Mouse (Mus musculus): ENCODE data around the gene a.
"Not testable (repeated sequence)": the region's sequence is repeated elsewhere in the genome, so short reads cannot be mapped to it uniquely, and the experiment has no call there.

a gene

GRCm38 (mm10) chr2:155016751-155017150 is 225.5 kb downstream of the a start:
- in situ Hi-C loops (cut with MboI; ENCODE audit: low pct_unique_long_range_greater_than_20kb in 1 of 2, low sequenced_read_pairs in 2 of 2, unreplicated experiment in 1 of 2) = not testable (repeated sequence)

DNA sequence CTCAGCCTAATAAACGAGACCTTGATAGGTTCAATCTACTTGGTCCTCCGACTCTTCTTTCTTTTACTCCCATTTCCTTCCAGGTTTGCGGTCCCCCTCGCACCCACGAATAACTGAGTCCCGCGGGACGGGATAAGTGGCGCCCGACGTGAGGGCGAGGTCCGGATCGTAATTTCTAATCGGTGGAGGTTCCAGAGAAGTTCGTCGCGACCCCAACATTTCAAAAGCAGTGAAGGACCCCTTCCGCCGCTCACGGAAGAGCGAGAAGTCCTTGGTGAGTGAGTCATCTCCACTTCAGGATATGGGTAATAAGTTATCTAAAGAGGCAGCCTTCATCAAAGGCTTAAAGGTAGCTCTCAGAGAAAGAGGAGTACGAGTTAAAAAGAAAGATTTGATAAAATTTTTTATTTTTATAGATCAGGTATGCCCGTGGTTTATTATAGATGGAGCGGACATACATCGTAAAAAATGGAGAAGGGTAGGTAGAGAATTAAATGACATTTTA is 227.1 kb downstream of the a start, which contains the start of gene Gm14226:
Gene Gm14226, plus strand, starts transcription at position 16 of the 505 bp plus-strand sequence.
- in situ Hi-C loops (cut with MboI; ENCODE audit: low pct_unique_long_range_greater_than_20kb in 1 of 2, low sequenced_read_pairs in 2 of 2, unreplicated experiment in 1 of 2) = not testable (repeated sequence)

DNA sequence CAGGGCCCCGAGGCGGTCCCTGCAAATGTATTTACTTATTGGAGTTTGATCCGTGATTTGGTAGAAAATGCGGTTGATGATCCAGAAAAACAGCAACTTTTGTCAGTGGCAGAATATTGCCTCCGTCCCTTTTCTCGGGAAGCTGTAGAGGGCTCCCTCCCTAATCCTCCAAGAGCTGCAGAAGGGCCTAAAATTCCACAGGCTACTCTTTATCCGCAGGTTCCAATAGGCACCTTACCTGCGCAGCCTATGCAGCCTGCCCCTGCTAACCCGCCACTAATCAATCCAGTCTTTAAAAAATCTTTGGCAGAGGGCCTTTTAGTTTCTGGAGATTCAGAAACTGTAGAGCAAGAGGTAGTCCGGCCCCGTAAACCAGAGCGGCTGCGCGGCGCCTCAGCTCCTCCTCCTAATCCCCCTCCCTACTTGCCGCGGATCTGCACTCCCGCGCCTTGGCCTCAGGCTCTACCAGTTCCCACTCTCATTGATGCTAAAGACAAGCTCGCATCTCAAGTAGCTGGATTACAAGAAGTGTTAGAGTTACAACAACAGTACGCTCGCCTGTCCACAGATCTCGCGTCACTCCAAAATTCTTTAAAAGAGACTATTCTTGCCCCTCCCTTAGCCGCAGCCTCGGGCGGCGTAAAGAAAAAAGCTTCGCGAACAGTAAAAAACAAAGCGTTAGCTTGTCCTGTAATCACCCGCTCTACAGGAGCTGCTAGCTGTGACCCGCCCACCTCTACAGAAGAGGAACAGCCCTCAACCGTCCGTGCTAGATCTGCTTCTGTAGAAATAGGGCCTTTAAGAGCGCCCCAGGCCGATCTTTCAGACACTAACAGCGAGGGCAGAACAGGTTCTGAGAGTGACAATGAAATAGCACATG is 227.8 kb downstream of the a start:
- in situ Hi-C loops (cut with MboI; ENCODE audit: low pct_unique_long_range_greater_than_20kb in 1 of 2, low sequenced_read_pairs in 2 of 2, unreplicated experiment in 1 of 2) = no loop called here

DNA sequence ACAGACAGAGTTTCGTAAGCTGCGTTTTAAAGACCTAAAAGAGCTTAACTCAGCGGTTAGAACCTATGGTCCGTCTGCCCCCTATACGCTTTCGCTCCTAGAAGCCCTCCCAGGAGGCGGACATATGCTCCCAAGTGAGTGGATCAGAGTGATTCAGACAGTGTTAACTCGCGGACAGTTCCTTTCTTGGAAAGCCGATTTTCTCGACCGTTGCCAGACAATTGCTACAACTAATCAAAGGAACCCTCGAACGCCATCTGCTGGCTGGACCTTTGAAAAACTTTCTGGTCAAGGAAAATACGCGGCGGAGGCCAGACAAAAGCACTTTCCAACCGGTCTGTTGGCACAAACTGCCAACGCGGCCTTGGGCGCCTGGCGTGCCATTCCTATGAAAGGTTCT is 228.5 kb downstream of the a start:
- in situ Hi-C loops (cut with MboI; ENCODE audit: low pct_unique_long_range_greater_than_20kb in 1 of 2, low sequenced_read_pairs in 2 of 2, unreplicated experiment in 1 of 2) = no loop called here

GRCm38 (mm10) chr2:155020247-155020826 is 229.1 kb downstream of the a start:
- in situ Hi-C loops (cut with MboI; ENCODE audit: low pct_unique_long_range_greater_than_20kb in 1 of 2, low sequenced_read_pairs in 2 of 2, unreplicated experiment in 1 of 2) = not testable (repeated sequence)

GRCm38 (mm10) chr2:155030831-155031230 is 239.6 kb downstream of the a start:
- in situ Hi-C loops (cut with MboI; ENCODE audit: low pct_unique_long_range_greater_than_20kb in 1 of 2, low sequenced_read_pairs in 2 of 2, unreplicated experiment in 1 of 2) = no loop called here

GRCm38 (mm10) chr2:155032938-155033710 is 241.9 kb downstream of the a start:
- in situ Hi-C loops (cut with MboI; ENCODE audit: low pct_unique_long_range_greater_than_20kb in 1 of 2, low sequenced_read_pairs in 2 of 2, unreplicated experiment in 1 of 2) = no loop called here

DNA sequence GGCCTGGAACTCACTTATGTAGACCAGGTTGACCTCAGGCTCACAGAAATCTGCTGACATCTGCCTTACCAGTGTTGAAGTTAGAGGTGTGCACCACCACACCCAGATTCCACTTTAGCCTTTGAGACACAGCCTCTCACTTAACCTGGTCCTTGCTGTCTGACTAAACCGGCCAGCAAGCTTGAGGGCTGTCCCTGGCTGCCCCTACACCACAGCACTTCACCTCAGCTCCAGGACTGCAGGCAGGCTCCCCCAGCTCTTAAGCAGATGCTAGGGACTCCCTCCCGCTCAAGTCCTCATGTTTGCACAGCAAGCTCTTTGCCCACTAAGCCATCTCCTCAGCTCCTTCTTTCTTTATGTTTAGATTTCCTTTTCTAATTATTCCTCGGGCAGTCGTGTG is 248.8 kb downstream of the a start:
- in situ Hi-C loops (cut with MboI; ENCODE audit: low pct_unique_long_range_greater_than_20kb in 1 of 2, low sequenced_read_pairs in 2 of 2, unreplicated experiment in 1 of 2) = loop anchor here in 1 of 2 experiments (10.0 kb wide), 1 partner anchor 45 kb away; no protein-coding TSS in a partner anchor

GRCm38 (mm10) chr2:155044542-155044941 is 253.3 kb downstream of the a start:
- in situ Hi-C loops (cut with MboI; ENCODE audit: low pct_unique_long_range_greater_than_20kb in 1 of 2, low sequenced_read_pairs in 2 of 2, unreplicated experiment in 1 of 2) = loop anchor here in 1 of 2 experiments (10.0 kb wide), 1 partner anchor 50 kb away; no protein-coding TSS in a partner anchor

DNA sequence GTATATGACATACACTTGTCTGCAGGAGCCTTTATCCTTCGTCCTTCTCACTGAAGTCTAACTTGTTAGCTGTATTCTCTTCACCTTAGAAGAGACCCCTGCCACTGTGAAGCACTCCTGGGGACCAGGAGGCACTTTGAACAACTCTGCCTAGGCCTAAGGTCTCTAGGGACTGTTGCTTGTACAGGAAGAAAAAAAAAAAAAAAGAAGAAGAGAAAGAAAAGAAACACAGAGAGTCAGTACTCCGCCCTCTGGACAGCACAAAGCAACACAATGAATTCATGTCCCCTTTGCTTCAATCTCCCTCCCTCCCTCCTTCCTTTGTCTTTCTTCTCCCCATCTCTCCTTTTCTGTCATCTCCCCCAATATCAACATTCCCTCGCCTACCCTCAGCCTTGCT is 253.9 kb downstream of the a start:
- in situ Hi-C loops (cut with MboI; ENCODE audit: low pct_unique_long_range_greater_than_20kb in 1 of 2, low sequenced_read_pairs in 2 of 2, unreplicated experiment in 1 of 2) = loop anchor here in 1 of 2 experiments (10.0 kb wide), 1 partner anchor 50 kb away; no protein-coding TSS in a partner anchor

- in situ Hi-C loops (cut with MboI; ENCODE audit: low pct_unique_long_range_greater_than_20kb in 1 of 2, low sequenced_read_pairs in 2 of 2, unreplicated experiment in 1 of 2) = loop anchor here in 1 of 2 experiments (10.0 kb wide), 1 partner anchor 52 kb away; no protein-coding TSS in a partner anchor
These were observed 255.6 kb downstream of the a start for GRCm38 (mm10) chr2:155046803-155047202.

DNA sequence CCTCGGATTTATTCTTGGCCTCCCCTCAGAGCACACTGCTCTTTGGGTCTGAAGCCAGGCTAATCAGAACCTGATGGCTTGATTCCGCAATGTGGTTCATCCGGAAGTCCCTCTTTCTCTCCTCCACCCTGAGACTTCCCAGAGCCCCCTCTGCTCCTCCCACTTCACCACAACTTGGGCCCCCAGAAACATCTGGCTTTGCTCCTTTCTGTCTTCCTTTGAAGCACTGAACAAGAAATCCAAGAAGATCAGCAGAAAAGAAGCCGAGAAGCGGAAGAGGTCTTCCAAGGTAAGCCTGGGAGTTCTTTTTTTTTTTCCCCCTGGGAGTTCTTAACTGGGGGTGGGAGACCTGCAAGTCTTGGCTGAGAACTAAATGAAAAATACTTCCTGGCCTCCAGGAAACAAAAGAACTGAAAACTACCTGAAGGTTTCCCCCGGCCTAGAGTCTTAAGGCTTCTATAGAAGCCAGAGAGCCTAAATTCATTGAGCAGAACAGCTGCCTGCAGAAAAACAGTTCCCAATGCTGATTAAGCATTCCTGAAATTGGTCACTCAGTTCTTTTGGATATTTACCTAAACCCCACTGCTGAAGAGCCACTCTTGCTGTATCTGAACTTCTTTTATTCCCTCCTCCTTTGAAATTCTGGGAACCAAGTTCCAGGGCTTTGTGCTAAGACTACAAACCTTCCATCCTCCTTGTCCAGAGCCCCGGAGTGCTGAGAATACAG is 256.4 kb downstream of the a start:
- in situ Hi-C loops (cut with MboI; ENCODE audit: low pct_unique_long_range_greater_than_20kb in 1 of 2, low sequenced_read_pairs in 2 of 2, unreplicated experiment in 1 of 2) = loop anchor here in 1 of 2 experiments (10.0 kb wide), 1 partner anchor 53 kb away; no protein-coding TSS in a partner anchor

DNA sequence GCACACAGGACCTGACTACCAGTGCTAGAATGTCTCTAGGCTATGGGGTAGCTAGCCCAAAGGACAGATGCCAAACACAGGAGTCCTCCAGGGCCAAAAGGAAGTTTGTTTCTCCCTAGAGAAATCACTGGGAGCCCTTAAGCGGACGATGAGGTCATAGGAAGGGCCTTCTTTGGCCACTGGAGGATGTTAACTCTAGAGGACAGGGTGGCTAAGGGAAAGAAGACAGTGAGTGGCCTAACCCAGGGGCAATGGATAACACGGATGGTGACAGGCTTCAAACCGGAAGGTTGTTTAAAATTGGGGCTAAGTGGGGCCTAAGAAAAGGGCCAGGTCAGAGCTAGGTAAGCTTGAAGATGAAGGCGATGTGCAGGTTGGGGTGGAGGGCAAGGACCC is 258.9 kb downstream of the a start:
- in situ Hi-C loops (cut with MboI; ENCODE audit: low pct_unique_long_range_greater_than_20kb in 1 of 2, low sequenced_read_pairs in 2 of 2, unreplicated experiment in 1 of 2) = no loop called here

- in situ Hi-C loops (cut with MboI; ENCODE audit: low pct_unique_long_range_greater_than_20kb in 1 of 2, low sequenced_read_pairs in 2 of 2, unreplicated experiment in 1 of 2) = no loop called here
These were observed 259.5 kb downstream of the a start for GRCm38 (mm10) chr2:155050504-155051236.

GRCm38 (mm10) chr2:155051622-155052351 is 260.6 kb downstream of the a start:
- in situ Hi-C loops (cut with MboI; ENCODE audit: low pct_unique_long_range_greater_than_20kb in 1 of 2, low sequenced_read_pairs in 2 of 2, unreplicated experiment in 1 of 2) = no loop called here

DNA sequence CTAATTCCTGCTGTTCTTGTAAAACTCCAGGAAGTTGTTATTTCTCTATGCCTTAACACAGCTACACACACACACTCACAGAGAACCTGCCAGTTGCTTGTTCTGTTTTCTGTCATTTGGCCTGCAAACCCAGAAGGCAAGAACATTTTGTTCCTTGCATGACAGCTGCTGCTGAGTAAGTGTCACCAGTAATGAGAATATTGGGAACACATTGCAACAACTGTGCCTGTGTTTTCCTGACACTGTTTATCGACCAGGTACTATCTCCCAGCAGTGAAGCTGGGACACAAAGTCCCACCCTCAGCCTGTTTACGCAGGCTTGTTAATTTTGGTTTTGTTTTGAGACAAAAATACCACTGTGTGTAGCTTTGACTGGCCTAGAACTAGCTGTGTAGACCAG is 261.5 kb downstream of the a start:
- in situ Hi-C loops (cut with MboI; ENCODE audit: low pct_unique_long_range_greater_than_20kb in 1 of 2, low sequenced_read_pairs in 2 of 2, unreplicated experiment in 1 of 2) = no loop called here

GRCm38 (mm10) chr2:155053512-155053911 is 262.3 kb downstream of the a start:
- in situ Hi-C loops (cut with MboI; ENCODE audit: low pct_unique_long_range_greater_than_20kb in 1 of 2, low sequenced_read_pairs in 2 of 2, unreplicated experiment in 1 of 2) = not testable (repeated sequence)
